Mouse (Mus musculus) neural tube, embryonic 11.5 days (tissue): Measurements from ENCODE around the gene Pnpla3. TPM values are rescaled to one million over a fixed set of nuclear protein-coding genes. Genes with fewer than 3 reads are reported as not detected.

Experiments used
- ATAC-seq: fragments of 200-750 bp; cut with Nextera tagmentation; 2 replicates; pipeline ENCODE4 v1.8.0; 2017; ENCODE audit warnings: moderate number of reproducible peaks, mild to moderate bottlenecking, moderate TSS enrichment, moderate library complexity; ENCODE audit not compliant: insufficient read depth, low FRiP score, low TSS enrichment
- DNase-seq: peaks from one replicate; pipeline ENCODE4 v3.0.0-alpha.2; 2015; ENCODE audit warnings: low spot score
- H3K27ac ChIP-seq: fragments of 300-500 bp; sonication (generic); 2 replicates; pipeline ENCODE4 v1.5.1; 2014; ENCODE audit warnings: low read depth, mild to moderate bottlenecking, low read length
- H3K27me3 ChIP-seq: fragments of 300-500 bp; sonication (generic); 2 replicates; pipeline ENCODE4 v1.6.1; 2014; ENCODE audit warnings: mild to moderate bottlenecking, low read length, mixed read lengths; ENCODE audit not compliant: control insufficient read depth, insufficient read depth
- H3K36me3 ChIP-seq: fragments of 300-500 bp; sonication (generic); 2 replicates; pipeline ENCODE4 v1.6.1; 2014; ENCODE audit warnings: mild to moderate bottlenecking, low read length, moderate library complexity, mixed read lengths; ENCODE audit not compliant: control insufficient read depth, insufficient read depth
- H3K4me1 ChIP-seq: fragments of 300-500 bp; sonication (generic); 2 replicates; pipeline ENCODE4 v1.6.1; 2014; ENCODE audit warnings: low read length, mixed read lengths; ENCODE audit not compliant: control insufficient read depth, insufficient read depth
- H3K4me2 ChIP-seq: fragments of 300-500 bp; sonication (generic); 2 replicates; pipeline ENCODE4 v1.6.1; 2014; ENCODE audit warnings: low read depth, mild to moderate bottlenecking, moderate library complexity
- H3K4me3 ChIP-seq: fragments of 300-500 bp; sonication (generic); 2 replicates; pipeline ENCODE4 v1.5.1; 2014; ENCODE audit warnings: low read depth, low read length
- H3K9ac ChIP-seq: fragments of 300-500 bp; sonication (generic); 2 replicates; pipeline ENCODE4 v1.6.1; 2014; ENCODE audit warnings: mild to moderate bottlenecking, low read length
- H3K9me3 ChIP-seq: fragments of 300-500 bp; sonication (generic); 2 replicates; pipeline ENCODE4 v1.6.1; 2016; ENCODE audit warnings: low read length; ENCODE audit not compliant: control insufficient read depth
- WGBS: fragments of 180-500 bp; shearing (Covaris S2); extraction: QIAGEN DNeasy Blood & Tissue Kit; methylation state at CpG from one replicate; pipeline ENCODE4 v1.1.7; 2014; 5-methylcytosine and 5-hydroxymethylcytosine counted together
- polyA plus RNA-seq: library from polyadenylated mRNA; unstranded; fragments of >200 nt; fragmentation: Nextera tagmentation; extraction: Ambion mirVana; gene quantifications from 2 replicates; pipeline ENCODE4 v1.2.1, GENCODE M21; 2014

Gene Pnpla3
- polyA plus RNA-seq, 1 experiment from 2014 or later: 0.29 TPM

DNA sequence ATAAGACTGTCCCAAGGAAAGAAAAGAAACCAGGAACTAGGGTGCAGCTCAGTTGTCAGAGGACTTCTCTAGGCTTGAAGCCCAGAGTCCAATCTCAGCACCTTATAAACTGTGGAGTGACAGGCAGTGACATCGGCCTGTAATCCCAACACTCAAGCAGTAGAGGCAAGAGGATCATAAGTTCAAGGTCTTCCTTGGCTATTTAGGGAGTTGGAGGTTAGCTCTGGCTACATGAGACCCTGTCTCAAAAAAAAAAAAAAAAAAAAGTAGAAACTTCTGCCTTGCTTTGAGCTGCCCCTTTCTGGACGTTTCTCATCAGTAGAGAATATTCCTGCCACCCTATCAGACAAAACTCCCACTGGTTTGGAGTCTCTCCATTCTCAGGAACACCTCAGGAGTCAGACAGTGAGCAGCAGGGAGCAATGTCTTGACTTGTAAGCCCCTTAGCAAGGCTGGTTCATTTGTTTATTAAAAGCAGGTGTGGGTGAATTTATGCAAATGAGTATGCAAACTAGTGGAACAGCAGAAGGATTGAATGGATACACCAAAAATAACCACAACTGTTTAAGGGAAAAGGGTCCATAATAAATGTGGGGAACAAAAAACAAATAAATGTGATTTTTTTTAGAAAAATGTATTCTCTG, 21.4 kb downstream of the Pnpla3 start:
- Histone ChIP-seq H3K9ac (no peak overlapping the region), H3K36me3 (no peaks in the 10 kb centered on the region), H3K4me1 (no peaks in the 10 kb centered on the region), H3K4me3 (no peak overlapping the region), H3K27ac (no peak overlapping the region), H3K4me2 (no peak overlapping the region), H3K9me3 (no peaks in the 10 kb centered on the region), H3K27me3 (no peaks in the 10 kb centered on the region)
- no peak for ATAC-seq
- DNase-seq: no peak
- WGBS: 55% methylated on average over 2 of the region's 2 CpGs

GRCm38 (mm10) chr15:84189881-84190280, 22.2 kb downstream of the Pnpla3 start:
- Histone ChIP-seq H3K9ac (no peak overlapping the region), H3K4me3 (no peak overlapping the region), H3K4me2 (no peak overlapping the region), H3K9me3 (no peaks in the 10 kb centered on the region), H3K4me1 (no peaks in the 10 kb centered on the region), H3K36me3 (no peaks in the 10 kb centered on the region), H3K27me3 (no peaks in the 10 kb centered on the region), H3K27ac (no peak overlapping the region)
- ATAC-seq (no peak), DNase-seq (no peak)
- WGBS: 44% methylated on average over 3 of the region's 3 CpGs

DNA sequence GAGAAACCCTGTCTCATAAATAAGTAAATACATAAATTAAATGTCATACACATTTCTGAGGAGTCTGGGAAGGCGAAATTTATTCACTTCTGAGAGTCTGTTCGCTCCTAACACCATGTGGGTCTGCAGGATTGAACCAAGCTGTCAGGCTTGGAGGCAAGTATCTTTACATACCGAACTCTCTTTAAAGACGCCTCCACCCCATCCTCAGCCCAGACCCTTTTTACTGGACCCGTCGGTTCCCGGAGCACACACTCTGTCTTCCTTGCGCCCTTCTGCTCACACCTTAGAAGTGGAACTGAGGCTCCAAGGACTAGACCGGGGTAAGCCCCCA, 24.1 kb downstream of the Pnpla3 start:
- WGBS: 3% methylated on average over 9 of the region's 9 CpGs
- ATAC-seq: no peak

GRCm38 (mm10) chr15:84192058-84192791, 24.6 kb downstream of the Pnpla3 start, which contains the start of gene Samm50:
Gene Samm50, plus strand, starts transcription at chr15:84192241.
- peak; percentile 91 for DNase-seq
- Histone ChIP-seq H3K9me3 (no peaks in the 10 kb centered on the region), H3K27me3 (no peaks in the 10 kb centered on the region), H3K9ac (peak within 1 kb of the TSS; percentile 92), H3K4me2 (peak within 1 kb of the TSS; percentile 78), H3K4me3 (peak within 1 kb of the TSS; percentile 95), H3K4me1 (no peaks in the 10 kb centered on the region), H3K36me3 (peaks cover 2% of the 10 kb centered on the region), H3K27ac (peak within 1 kb of the TSS; percentile 80)
- peak; percentile 99 for ATAC-seq
- WGBS: 3% methylated on average over 47 of the region's 48 CpGs

More for the DNA sequence above, 24.1 kb downstream of the Pnpla3 start:
- Histone ChIP-seq H3K4me1 (no peaks in the 10 kb centered on the region), H3K4me3 (peak overlapping the region; percentile 95), H3K9me3 (no peaks in the 10 kb centered on the region), H3K36me3 (peaks cover 2% of the 10 kb centered on the region), H3K4me2 (peak overlapping the region; percentile 78), H3K27me3 (no peaks in the 10 kb centered on the region), H3K9ac (peak overlapping the region; percentile 92), H3K27ac (peak overlapping the region; percentile 68; the same call in 1 of the 2 replicates)
- no peak for DNase-seq

DNA sequence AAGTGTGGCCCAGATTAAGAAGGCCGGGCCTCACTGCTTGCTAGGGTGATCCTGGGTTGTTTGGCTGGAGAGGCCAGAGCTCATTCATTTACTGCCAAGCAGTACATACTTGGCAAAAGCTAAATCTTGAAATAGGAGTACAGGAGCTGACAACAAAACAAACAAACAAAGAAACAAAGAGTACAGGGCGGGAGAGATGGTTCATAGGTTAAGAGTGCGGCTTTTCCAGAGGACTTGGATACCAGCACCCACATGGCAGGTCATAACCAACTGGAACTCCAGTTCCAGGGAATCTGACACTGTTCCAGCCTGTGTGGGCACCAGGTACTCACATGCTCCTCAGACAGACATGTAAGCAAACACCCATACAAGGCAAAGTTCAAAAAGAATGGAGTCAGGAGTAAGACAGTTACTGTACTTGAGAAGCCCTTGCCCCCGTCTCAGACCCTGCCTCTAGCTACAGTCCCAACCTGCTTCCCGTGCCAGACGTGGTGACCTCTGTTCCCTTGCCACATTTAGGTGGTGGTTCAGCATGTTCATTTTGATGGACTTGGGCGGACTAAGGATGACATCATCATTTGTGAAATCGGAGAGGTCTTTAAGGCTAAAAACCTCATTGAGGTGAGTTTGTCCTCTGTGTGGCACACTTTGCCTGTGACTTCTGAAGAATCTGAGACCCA, 29.0 kb downstream of the Pnpla3 start:
- Histone ChIP-seq H3K36me3 (peaks cover 24% of the 10 kb centered on the region), H3K4me3 (no peak overlapping the region), H3K27ac (no peak overlapping the region), H3K4me1 (no peaks in the 10 kb centered on the region), H3K9ac (no peak overlapping the region), H3K4me2 (no peak overlapping the region), H3K9me3 (no peaks in the 10 kb centered on the region), H3K27me3 (no peaks in the 10 kb centered on the region)
- WGBS: 90% methylated on average over 8 of the region's 8 CpGs
- no peak for ATAC-seq
- DNase-seq: no peak

GRCm38 (mm10) chr15:84207327-84207726, 39.7 kb downstream of the Pnpla3 start:
- Histone ChIP-seq H3K4me3 (no peak overlapping the region), H3K27ac (no peak overlapping the region), H3K4me2 (no peak overlapping the region), H3K9ac (no peak overlapping the region), H3K27me3 (no peaks in the 10 kb centered on the region), H3K36me3 (peaks cover 23% of the 10 kb centered on the region), H3K4me1 (no peaks in the 10 kb centered on the region), H3K9me3 (no peaks in the 10 kb centered on the region)
- ATAC-seq: no peak
- DNase-seq: no peak
- 97% methylated on average over 4 of the region's 4 CpGs for WGBS

DNA sequence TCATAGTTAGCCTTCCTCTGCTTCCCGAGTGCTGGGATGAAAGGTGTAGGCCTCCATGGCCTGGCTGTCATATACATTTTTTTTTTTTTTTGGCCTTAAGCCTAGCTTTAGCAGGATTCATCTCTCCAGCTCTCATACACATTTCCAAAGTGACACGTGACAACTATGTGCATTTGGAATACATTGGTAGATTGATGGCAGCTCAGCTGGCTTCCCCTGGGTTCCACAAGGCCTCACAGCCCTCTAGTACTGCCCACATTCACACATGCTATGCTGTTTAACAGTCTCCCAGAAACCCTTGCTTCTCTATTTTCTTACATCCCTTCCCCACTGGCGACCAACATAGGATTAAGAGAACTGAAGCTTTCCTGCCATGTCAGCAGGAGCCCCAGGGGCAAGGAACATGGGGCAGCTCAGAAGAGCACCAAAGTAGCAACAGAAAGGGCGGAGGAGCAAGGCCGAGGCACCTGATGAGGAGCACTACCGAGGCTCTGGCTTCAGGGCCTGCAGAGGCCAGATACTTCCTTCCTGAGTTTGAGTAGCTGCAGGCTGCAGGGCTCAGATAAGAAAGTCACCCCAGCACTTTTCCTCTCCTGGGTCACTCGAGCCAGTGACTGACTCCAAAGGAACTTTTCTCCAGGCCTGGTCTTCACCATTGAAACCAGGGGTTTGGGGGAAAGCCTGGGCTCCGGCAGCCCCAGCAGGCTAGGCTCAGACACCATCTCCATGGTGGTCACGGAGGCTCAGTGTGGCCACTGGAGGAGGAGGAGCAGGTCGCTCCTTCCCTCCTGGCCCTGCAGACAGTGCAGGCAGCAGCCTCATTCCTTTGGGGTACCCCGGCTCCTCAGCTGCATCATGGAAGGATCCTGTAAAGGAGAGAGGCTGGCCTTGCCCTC, 42.1 kb downstream of the Pnpla3 start:
- DNase-seq (no peak), ATAC-seq (no peak)
- Histone ChIP-seq H3K27ac (no peak overlapping the region), H3K27me3 (no peaks in the 10 kb centered on the region), H3K9me3 (no peaks in the 10 kb centered on the region), H3K36me3 (peaks cover 15% of the 10 kb centered on the region), H3K9ac (no peak overlapping the region), H3K4me3 (no peak overlapping the region), H3K4me2 (no peak overlapping the region), H3K4me1 (peaks cover 14% of the 10 kb centered on the region)
- 88% methylated on average over 11 of the region's 11 CpGs for whole genome bisulfite sequencing

DNA sequence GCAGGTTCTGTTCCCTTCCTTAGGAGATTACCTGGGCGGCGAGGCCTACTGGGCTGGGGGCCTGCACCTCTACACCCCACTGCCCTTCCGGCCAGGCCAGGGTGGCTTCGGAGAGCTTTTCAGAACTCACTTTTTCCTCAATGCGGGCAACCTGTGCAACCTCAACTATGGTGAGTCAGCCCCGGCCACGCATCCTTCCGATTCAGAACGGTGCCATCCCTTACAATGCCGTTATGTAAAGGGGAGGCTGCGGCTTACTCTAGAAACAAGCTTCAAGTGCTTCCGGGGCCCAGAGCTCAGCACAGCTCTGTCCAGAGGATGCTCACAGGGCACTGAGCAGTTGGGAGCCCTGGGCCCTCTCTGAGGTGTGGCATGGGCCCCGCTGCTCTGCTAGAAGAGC, 42.8 kb downstream of the Pnpla3 start:
- WGBS: 96% methylated on average over 13 of the region's 13 CpGs

More for the DNA sequence above, 42.8 kb downstream of the Pnpla3 start:
- no peak for DNase-seq
- Histone ChIP-seq H3K9me3 (no peaks in the 10 kb centered on the region), H3K27ac (no peak overlapping the region), H3K4me1 (peaks cover 14% of the 10 kb centered on the region), H3K4me2 (no peak overlapping the region), H3K9ac (no peak overlapping the region), H3K27me3 (no peaks in the 10 kb centered on the region), H3K4me3 (no peak overlapping the region), H3K36me3 (peaks cover 15% of the 10 kb centered on the region)
- no peak for ATAC-seq
